8 mouse cellular contexts compared by ENCODE assay signal in the genomic region with DNA sequence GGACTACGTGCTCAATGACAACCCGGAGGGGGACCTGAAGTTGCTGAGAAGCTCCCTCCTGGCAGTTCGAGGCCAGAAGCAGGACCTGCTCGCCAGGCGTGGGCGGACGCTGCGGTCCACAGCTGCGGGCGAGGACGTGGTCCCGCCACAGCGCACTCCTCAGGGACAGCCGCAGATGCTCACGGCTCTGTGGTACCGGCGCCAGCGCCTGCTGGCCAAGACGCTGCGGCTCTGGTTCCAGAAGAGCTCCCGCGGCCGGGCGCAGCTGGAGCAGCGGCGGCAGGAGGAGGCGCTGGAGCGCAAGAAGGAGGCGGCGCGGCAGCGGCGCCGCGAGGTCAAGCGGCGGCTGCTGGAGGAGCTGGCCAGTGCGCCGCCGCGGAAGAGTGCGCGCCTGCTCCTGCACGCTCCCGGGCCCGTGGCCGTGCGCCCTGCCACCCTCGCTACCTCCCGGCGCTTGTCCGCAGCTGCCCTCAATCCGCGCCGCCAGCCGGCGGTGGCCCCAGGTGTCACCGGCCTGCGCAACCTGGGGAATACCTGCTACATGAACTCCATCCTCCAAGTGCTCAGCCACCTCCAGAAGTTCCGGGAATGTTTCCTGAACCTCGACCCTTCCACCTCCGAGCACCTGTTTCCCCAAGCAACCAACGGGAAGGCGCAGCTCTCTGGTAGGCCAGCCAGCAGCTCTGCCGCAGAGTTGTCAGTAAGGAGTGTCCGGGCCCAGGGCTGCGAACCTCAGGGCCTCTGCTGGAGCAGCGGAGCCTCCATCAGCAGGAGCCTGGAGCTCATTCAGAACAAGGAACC. TPM values are rescaled to one million over a fixed set of nuclear protein-coding genes. Genes with fewer than 3 reads are reported as not detected.
A peak's percentile ranks its signal among the peaks of the same experiment; 100 is the strongest.
DNase-seq lines count a peak whose midpoint lies in the region; ATAC-seq and TF ChIP-seq lines count a peak whose summit lies in the region.

No protein-coding gene starts in this region.

- H3K36me3 ChIP-seq in ES-E14 (ENCODE audit: control insufficient read depth, insufficient read depth, low read length, poor library complexity, severe bottlenecking) = peaks cover 3% of the 10 kb centered on the region; the same call in 1 of the 2 replicates
- H3K36me3 ChIP-seq in forebrain, embryonic 11.5 days (ENCODE audit: control insufficient read depth, insufficient read depth, low read length) = no peaks in the 10 kb centered on the region
- H3K36me3 ChIP-seq in heart, embryonic 16.5 days (ENCODE audit: control insufficient read depth, insufficient read depth) = peaks cover 4% of the 10 kb centered on the region; the same call in 1 of the 2 replicates
- no peaks in the 10 kb centered on the region for H3K36me3 ChIP-seq in lung, postnatal 0 days (ENCODE audit: insufficient read depth, low read length)

- TF ChIP-seq CTCF in lung, postnatal 0 days (IDR thresholded peaks at IDR 0.05) = peak; percentile 60

- no peak overlapping the region for H3K27ac ChIP-seq in ES-E14 (ENCODE audit: insufficient read depth, low read depth, low read length, poor library complexity, severe bottlenecking)
- H3K27ac ChIP-seq in forebrain, embryonic 11.5 days (ENCODE audit: low read depth, low read length) = no peak overlapping the region
- H3K27ac ChIP-seq in heart, embryonic 16.5 days (ENCODE audit: low read length) = no peak overlapping the region
- no peak overlapping the region for H3K27ac ChIP-seq in lung, postnatal 0 days (ENCODE audit: low read length)

- TF ChIP-seq EP300 in lung, postnatal 0 days (IDR thresholded peaks at IDR 0.05) = no peak

- in situ Hi-C loops in ES-E14 (cut with MboI; ENCODE audit: low sequenced_read_pairs in 2 of 2, unreplicated experiment in 2 of 2) = no loop called here

- H3K9me3 ChIP-seq in ES-E14 (ENCODE audit: control insufficient read depth, insufficient read depth, low read depth, low read length) = no peaks in the 10 kb centered on the region
- H3K9me3 ChIP-seq in forebrain, embryonic 11.5 days (ENCODE audit: control insufficient read depth, low read length) = no peaks in the 10 kb centered on the region
- no peaks in the 10 kb centered on the region for H3K9me3 ChIP-seq in heart, embryonic 16.5 days (replicated peaks; ENCODE audit: control insufficient read depth, low read length)
- H3K9me3 ChIP-seq in lung, postnatal 0 days (ENCODE audit: low read length) = no peaks in the 10 kb centered on the region

- H3K9ac ChIP-seq in ES-E14 (ENCODE audit: insufficient read depth, low read depth, low read length, poor library complexity, severe bottlenecking) = peak overlapping the region; percentile 48
- H3K9ac ChIP-seq in forebrain, embryonic 11.5 days (ENCODE audit: low read length) = peak overlapping the region; percentile 44
- H3K9ac ChIP-seq in heart, embryonic 16.5 days (ENCODE audit: low read length) = peak overlapping the region; percentile 69
- no peak overlapping the region for H3K9ac ChIP-seq in lung, postnatal 0 days (replicated peaks; ENCODE audit: low read depth)

- 4% methylated on average over 64 of the region's 68 CpGs for WGBS in forebrain, embryonic 11.5 days
- WGBS in heart, embryonic 16.5 days = 4% methylated on average over 68 of the region's 68 CpGs
- WGBS in lung, postnatal 0 days = 6% methylated on average over 57 of the region's 68 CpGs

- DNase-seq in ES-E14 (ENCODE audit: low read depth, low spot score) = peak; percentile 45
- peak; percentile 16 to 32 for DNase-seq in adrenal gland, postnatal 4 days (ENCODE audit: low spot score in 2 of 2)
- peak; percentile 79 for DNase-seq in forebrain, embryonic 11.5 days (ENCODE audit: low spot score)
- peak; percentile 85 for DNase-seq in kidney, postnatal 10 days
- DNase-seq in lung, postnatal 0 days (ENCODE audit: low spot score) = peak; percentile 91
- DNase-seq in right cerebral cortex, postnatal 14 days = peak; percentile 50
- no peak for DNase-seq in T-cell, adult 2 months (ENCODE audit: low spot score)

- H3K4me1 ChIP-seq in ES-E14 (ENCODE audit: control insufficient read depth in 2 of 2, insufficient read depth in 2 of 2, low read length in 2 of 2, poor library complexity in 1 of 2) = peaks cover 0 to 2% of the 10 kb centered on the region in 2 experiments; a peak in 2 of 4 replicates
- H3K4me1 ChIP-seq in forebrain, embryonic 11.5 days (replicated peaks; ENCODE audit: control insufficient read depth, insufficient read depth, low read length) = peaks cover 9% of the 10 kb centered on the region
- peaks cover 9% of the 10 kb centered on the region for H3K4me1 ChIP-seq in heart, embryonic 16.5 days (ENCODE audit: control insufficient read depth, insufficient read depth, low read length)
- H3K4me1 ChIP-seq in lung, postnatal 0 days (ENCODE audit: insufficient read depth, low read depth, low read length) = peaks cover 8% of the 10 kb centered on the region; the same call in 1 of the 2 replicates

- peak; percentile 56 for ATAC-seq in forebrain, embryonic 11.5 days (replicated peaks; ENCODE audit: low FRiP score)
- peak; percentile 87 for ATAC-seq in heart, embryonic 16.5 days (replicated peaks; ENCODE audit: extremely low read depth, insufficient read depth, low FRiP score)
- peak; percentile 92 for ATAC-seq in lung, postnatal 0 days

- H3K4me2 ChIP-seq in forebrain, embryonic 11.5 days (ENCODE audit: low read depth, low read length, severe bottlenecking) = peak overlapping the region; percentile 63
- H3K4me2 ChIP-seq in heart, embryonic 16.5 days (ENCODE audit: low read depth, low read length) = peak overlapping the region; percentile 87
- peak overlapping the region; percentile 78 for H3K4me2 ChIP-seq in lung, postnatal 0 days (replicated peaks; ENCODE audit: low read depth, low read length)

- peak overlapping the region; percentile 67 to 85 for H3K4me3 ChIP-seq in ES-E14 (ENCODE audit: insufficient read depth in 1 of 2, low read depth in 1 of 2, low read length in 2 of 2, poor library complexity in 1 of 2, severe bottlenecking in 1 of 2)
- H3K4me3 ChIP-seq in forebrain, embryonic 11.5 days (ENCODE audit: low read depth, low read length) = peak overlapping the region; percentile 28
- H3K4me3 ChIP-seq in heart, embryonic 16.5 days (ENCODE audit: low read length) = peak overlapping the region; percentile 60
- H3K4me3 ChIP-seq in lung, postnatal 0 days (ENCODE audit: low read depth, low read length) = peak overlapping the region; percentile 31

- peaks cover 16% of the 10 kb centered on the region for H3K27me3 ChIP-seq in forebrain, embryonic 11.5 days (ENCODE audit: control insufficient read depth, insufficient read depth, low read length)
- peaks cover 8% of the 10 kb centered on the region; the same call in 1 of the 2 replicates for H3K27me3 ChIP-seq in heart, embryonic 16.5 days (ENCODE audit: control insufficient read depth, insufficient read depth, low read length)
- H3K27me3 ChIP-seq in lung, postnatal 0 days (replicated peaks; ENCODE audit: insufficient read depth, low read length) = no peaks in the 10 kb centered on the region

TF ChIP-seq in ES-E14, 5 proteins besides CTCF, POLR2A, EP300 and RAD21:
- TF ChIP-seq HCFC1 (IDR thresholded peaks at IDR 0.05; ENCODE audit: borderline replicate concordance, insufficient read depth, low read length) = peak; percentile 16; the same call in 1 of the 2 replicates
- no peak for TF ChIP-seq CHD2 (IDR thresholded peaks at IDR 0.05; ENCODE audit: low read depth, low read length)

RNA-seq across cellular contexts. Expression of gene Tomm6, which starts 15.7 kb away (rescaled TPM):
- total RNA-seq in ES-E14 (2012; rRNA removed) = 54.7 and 55.8 TPM in 2 replicates
- 100 to 1,000 TPM; 189 to 203 TPM for total RNA-seq in adrenal gland, postnatal 4 days (2021)
- polyA plus RNA-seq in forebrain, embryonic 11.5 days (2014; fragmentation: Nextera tagmentation; extraction: Ambion mirVana) = 326 and 354 TPM in 2 replicates
- 274 and 295 TPM in 2 replicates for polyA plus RNA-seq in heart, embryonic 16.5 days (2015; fragmentation: Nextera tagmentation; extraction: Ambion mirVana)
- 303 and 324 TPM in 2 replicates for polyA plus RNA-seq in lung, postnatal 0 days (2015; fragmentation: Nextera tagmentation; extraction: Ambion mirVana)

RNA-seq across cellular contexts. Expression of gene Frs3, which starts 16.3 kb away (rescaled TPM):
- total RNA-seq in ES-E14 (2012; rRNA removed) = 8.4 and 15.9 TPM in 2 replicates
- 10 to 100 TPM in 1 of 2 experiments, 1 to 10 TPM in 1; 9.3 to 12.4 TPM for total RNA-seq in adrenal gland, postnatal 4 days (2021)
- 8.3 and 8.4 TPM in 2 replicates for polyA plus RNA-seq in forebrain, embryonic 11.5 days (2014; fragmentation: Nextera tagmentation; extraction: Ambion mirVana)
- 3.9 and 5.1 TPM in 2 replicates for polyA plus RNA-seq in heart, embryonic 16.5 days (2015; fragmentation: Nextera tagmentation; extraction: Ambion mirVana)
- 4.1 TPM in 2 replicates for polyA plus RNA-seq in lung, postnatal 0 days (2015; fragmentation: Nextera tagmentation; extraction: Ambion mirVana)

RNA-seq across cellular contexts. Expression of gene Gm21981, which starts 21.7 kb away (rescaled TPM):
- total RNA-seq in ES-E14 (2012; rRNA removed) = 0.36 and 0.37 TPM in 2 replicates
- 1 to 10 TPM; 1.5 to 1.7 TPM for total RNA-seq in adrenal gland, postnatal 4 days (2021)
- polyA plus RNA-seq in forebrain, embryonic 11.5 days (2014; fragmentation: Nextera tagmentation; extraction: Ambion mirVana) = 1.4 and 1.6 TPM in 2 replicates
- polyA plus RNA-seq in heart, embryonic 16.5 days (2015; fragmentation: Nextera tagmentation; extraction: Ambion mirVana) = 0.24 and 0.39 TPM in 2 replicates
- polyA plus RNA-seq in lung, postnatal 0 days (2015; fragmentation: Nextera tagmentation; extraction: Ambion mirVana) = 0.18 and 0.42 TPM in 2 replicates

RNA-seq across cellular contexts. Expression of gene Prickle4, which starts 22.0 kb away (rescaled TPM):
- total RNA-seq in ES-E14 (2012; rRNA removed) = 0.71 and 1.7 TPM in 2 replicates
- total RNA-seq in adrenal gland, postnatal 4 days (2021) = 1 to 10 TPM; 1.4 to 2.6 TPM
- 0.80 and 1.3 TPM in 2 replicates for polyA plus RNA-seq in forebrain, embryonic 11.5 days (2014; fragmentation: Nextera tagmentation; extraction: Ambion mirVana)
- polyA plus RNA-seq in heart, embryonic 16.5 days (2015; fragmentation: Nextera tagmentation; extraction: Ambion mirVana) = 0.72 and 0.84 TPM in 2 replicates
- polyA plus RNA-seq in lung, postnatal 0 days (2015; fragmentation: Nextera tagmentation; extraction: Ambion mirVana) = 0.94 and 1.9 TPM in 2 replicates

RNA-seq across cellular contexts. Expression of gene Usp49, which starts 42.0 kb away (rescaled TPM):
- 10.0 and 15.5 TPM in 2 replicates for total RNA-seq in ES-E14 (2012; rRNA removed)
- total RNA-seq in adrenal gland, postnatal 4 days (2021) = 10 to 100 TPM; 12.7 to 13.3 TPM
- polyA plus RNA-seq in forebrain, embryonic 11.5 days (2014; fragmentation: Nextera tagmentation; extraction: Ambion mirVana) = 7.2 and 8.1 TPM in 2 replicates
- polyA plus RNA-seq in heart, embryonic 16.5 days (2015; fragmentation: Nextera tagmentation; extraction: Ambion mirVana) = 2.1 and 3.1 TPM in 2 replicates
- 3.3 and 4.1 TPM in 2 replicates for polyA plus RNA-seq in lung, postnatal 0 days (2015; fragmentation: Nextera tagmentation; extraction: Ambion mirVana)
